Mouse (Mus musculus) CH12.LX (cell line): ENCODE results near the gene Ssh2. TPM values are rescaled to one million over a fixed set of nuclear protein-coding genes. Genes with fewer than 3 reads are reported as not detected.
"Not testable (repeated sequence)": the region's sequence is repeated elsewhere in the genome, so short reads cannot be mapped to it uniquely, and the experiment has no call there.

Source experiments
- DNase-seq: peaks from one replicate; pipeline ENCODE4 v3.0.0-alpha.2; 2013; ENCODE audit errors: extremely low read depth
- H3K27ac ChIP-seq: 2 replicates; pipeline ENCODE4 v1.5.1; 2012; ENCODE audit warnings: low read depth, mild to moderate bottlenecking, control low read depth, moderate library complexity; ENCODE audit not compliant: insufficient read depth
- H3K27me3 ChIP-seq: replicated peaks from 2 replicates; pipeline ENCODE3; 2012; ENCODE audit warnings: inconsistent platforms
- H3K36me3 ChIP-seq, 2 experiments: replicated peaks in 1 of 2; 2 replicates each; pipeline versions ENCODE3 to v1.6.1; 2012; ENCODE audit warnings: inconsistent platforms in 1 of 2, low read length in 1 of 2, mild to moderate bottlenecking in 1 of 2, mixed read lengths in 1 of 2, moderate library complexity in 1 of 2; ENCODE audit not compliant: control insufficient read depth in 1 of 2, insufficient read depth in 1 of 2
- H3K4me1 ChIP-seq, 2 experiments: 2 replicates each; pipeline ENCODE4 v1.6.1; 2012; ENCODE audit warnings: inconsistent platforms in 1 of 2, moderate library complexity in 1 of 2; ENCODE audit not compliant: insufficient read depth in 2 of 2, control insufficient read depth in 1 of 2
- H3K4me2 ChIP-seq: 2 replicates; pipeline ENCODE4 v1.6.1; 2012; ENCODE audit warnings: low read depth, mild to moderate bottlenecking, control low read depth; ENCODE audit not compliant: poor library complexity, insufficient read depth, severe bottlenecking
- H3K4me3 ChIP-seq, 3 experiments: fragments of 150-350 bp in 1 of 3; sonication (generic) in 1 of 3; replicated peaks in 1 of 3; 2 replicates each; pipeline versions ENCODE3 to v1.5.1; 2011 to 2012; ENCODE audit warnings: low read depth in 2 of 3, low read length in 2 of 3, mild to moderate bottlenecking in 2 of 3, moderate library complexity in 2 of 3, control low read depth in 1 of 3, improper control_type of control experiment in 1 of 3, inconsistent platforms in 1 of 3, mixed read lengths in 1 of 3; ENCODE audit not compliant: poor library complexity in 1 of 3
- H3K79me2 ChIP-seq: replicated peaks from 2 replicates; pipeline ENCODE4 v1.6.1; 2012; ENCODE audit warnings: mild to moderate bottlenecking, moderate library complexity; ENCODE audit not compliant: control insufficient read depth, poor library complexity, insufficient read depth, severe bottlenecking; ENCODE audit errors: extremely low read depth
- H3K9ac ChIP-seq: 2 replicates; pipeline ENCODE4 v1.6.1; 2012; ENCODE audit warnings: low read depth, mild to moderate bottlenecking, control low read depth, moderate library complexity; ENCODE audit not compliant: insufficient read depth
- H3K9me3 ChIP-seq: replicated peaks from 2 replicates; pipeline ENCODE3; 2012; ENCODE audit warnings: low read length, inconsistent platforms, mixed read lengths
- CTCF ChIP-seq, 2 experiments: IDR thresholded peaks in 1 of 2; conservative IDR thresholded peaks in 1 of 2; 2 replicates each; pipeline ENCODE4 v1.5.1; 2011 to 2012; ENCODE audit warnings: low read depth in 2 of 2, low read length in 2 of 2, improper control_type of control experiment in 1 of 2, inconsistent platforms in 1 of 2, mild to moderate bottlenecking in 1 of 2, moderate library complexity in 1 of 2
- E2F4 ChIP-seq: IDR thresholded peaks from 2 replicates; pipeline ENCODE4 v1.6.1; 2011; ENCODE audit warnings: low read depth, low read length, improper control_type of control experiment; ENCODE audit not compliant: insufficient replicate concordance
- GABPA ChIP-seq: IDR thresholded peaks from 2 replicates; pipeline ENCODE4 v1.6.1; 2012; ENCODE audit warnings: low read depth, low read length, improper control_type of control experiment, inconsistent platforms; ENCODE audit not compliant: insufficient replicate concordance
- IRF4 ChIP-seq: IDR thresholded peaks from 2 replicates; pipeline ENCODE4 v1.6.1; 2014; ENCODE audit warnings: low read depth, mild to moderate bottlenecking, inconsistent platforms, low read length, improper control_type of control experiment
- JUN ChIP-seq: IDR thresholded peaks from 2 replicates; pipeline ENCODE4 v1.6.1; 2011; ENCODE audit warnings: low read depth, mild to moderate bottlenecking, low read length, improper control_type of control experiment, moderate library complexity; ENCODE audit not compliant: insufficient read depth
- MAX ChIP-seq: IDR thresholded peaks from 2 replicates; pipeline ENCODE4 v1.6.1; 2011; ENCODE audit warnings: low read length, improper control_type of control experiment
- MAZ ChIP-seq: IDR thresholded peaks from 2 replicates; pipeline ENCODE4 v1.6.1; 2012; ENCODE audit warnings: low read depth, mild to moderate bottlenecking, inconsistent platforms, low read length, improper control_type of control experiment, moderate library complexity
- MEF2A ChIP-seq: IDR thresholded peaks from 2 replicates; pipeline ENCODE4 v1.6.1; 2014; ENCODE audit warnings: low read depth, mild to moderate bottlenecking, inconsistent platforms, low read length, improper control_type of control experiment, borderline replicate concordance
- NELFE ChIP-seq: IDR thresholded peaks from 2 replicates; pipeline ENCODE4 v1.6.1; 2011; ENCODE audit warnings: low read depth, low read length, improper control_type of control experiment
- POLR2A ChIP-seq: IDR thresholded peaks from 2 replicates; pipeline ENCODE4 v1.6.1; 2011; ENCODE audit warnings: low read depth, mild to moderate bottlenecking, improper control_type of control experiment, low read length
- RCOR1 ChIP-seq: conservative IDR thresholded peaks from 2 replicates; pipeline ENCODE4 v1.6.1; 2012; ENCODE audit warnings: low read depth, mild to moderate bottlenecking, inconsistent platforms, low read length, improper control_type of control experiment
- TCF12 ChIP-seq: IDR thresholded peaks from 2 replicates; pipeline ENCODE4 v1.6.1; 2014; ENCODE audit warnings: low read depth, mild to moderate bottlenecking, inconsistent platforms, low read length, improper control_type of control experiment
- UBTF ChIP-seq: IDR thresholded peaks from 2 replicates; pipeline ENCODE4 v1.6.1; 2012; ENCODE audit warnings: low read depth, mild to moderate bottlenecking, inconsistent platforms, low read length, improper control_type of control experiment, moderate library complexity
- USF2 ChIP-seq: conservative IDR thresholded peaks from 2 replicates; pipeline ENCODE4 v1.6.1; 2011; ENCODE audit warnings: low read depth, low read length, improper control_type of control experiment
- ZNF384 ChIP-seq: IDR thresholded peaks from 2 replicates; pipeline ENCODE4 v1.6.1; 2012; ENCODE audit warnings: low read depth, low read length, improper control_type of control experiment, inconsistent platforms
- dilution Hi-C: fragments of 300-500 bp; cut with MboI; formaldehyde crosslinking; loops from 2 replicates; pipeline ENCODE4 v1.14.3; 2020; ENCODE audit warnings: low sequenced_read_pairs; ENCODE audit not compliant: extremely low pct_unique_long_range_greater_than_20kb, extremely low pct_ligation_motif_present
- in situ Hi-C: fragments of 300-500 bp; cut with MboI; formaldehyde crosslinking; loops from 3 replicates; pipeline ENCODE4 v1.14.3; 2019; ENCODE audit warnings: low sequenced_read_pairs, low pct_ligation_motif_present, low pct_unique_long_range_greater_than_20kb, mixed read lengths
- polyA plus RNA-seq: library from polyadenylated mRNA; unstranded; fragments of >175 nt; gene quantifications from 2 replicates; pipeline ENCODE4 v1.2.1, GENCODE M21; 2012; ENCODE audit warnings: low read depth; ENCODE audit not compliant: insufficient read length
- total RNA-seq, 2 experiments: library from RNA; depleted of rRNA; stranded (reverse); fragments of 300-350 nt in 1 of 2; fragments of >200 nt in 1 of 2; gene quantifications; 2 replicates each; pipeline ENCODE4 v1.2.3; 2012 to 2014

Gene Ssh2
- total and polyA plus RNA-seq, 3 experiments, result 5.9 to 14.6 (median 6.3) TPM

DNA sequence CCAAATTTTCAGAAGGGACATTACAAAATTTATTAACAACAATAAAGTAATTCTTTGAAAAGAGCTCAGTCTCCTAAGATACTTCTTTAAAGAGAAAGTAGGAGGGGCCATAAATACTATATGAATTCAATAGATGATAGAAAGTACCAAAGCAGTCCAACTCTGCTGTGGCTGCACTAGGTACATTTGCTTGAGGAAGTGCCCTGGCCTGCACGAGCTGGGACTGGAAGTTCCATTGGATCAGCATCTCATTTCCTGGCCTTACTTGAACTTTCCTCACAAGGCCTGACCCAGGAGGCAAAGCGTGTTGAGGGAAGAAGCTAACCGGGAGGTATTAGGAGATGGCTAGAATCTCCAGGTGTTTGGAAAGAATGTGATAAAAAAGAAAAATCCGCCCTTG lies 75.4 kb downstream of the Ssh2 start:
- no peaks in the 10 kb centered on the region for H3K9me3 ChIP-seq
- TF ChIP-seq USF2, result no peak
- TF ChIP-seq ZNF384, result no peak
- no peak for TF ChIP-seq MEF2A
- no peak for TF ChIP-seq MAZ
- no peak for TF ChIP-seq JUN
- no peak for TF ChIP-seq POLR2A
- dilution Hi-C loops, result no loop called here
- no peaks in the 10 kb centered on the region for H3K27me3 ChIP-seq
- in situ Hi-C loops, result no loop called here
- H3K4me1 ChIP-seq, result no peaks in the 10 kb centered on the region
- H3K4me3 ChIP-seq, result no peak overlapping the region
- H3K4me2 ChIP-seq, result no peak overlapping the region
- H3K79me2 ChIP-seq, result peaks cover 3% of the 10 kb centered on the region; the same call in 1 of the 2 replicates
- peaks cover 0 to 7% of the 10 kb centered on the region in 2 experiments for H3K36me3 ChIP-seq
- no peak for DNase-seq
- no peak overlapping the region for H3K27ac ChIP-seq
- no peak overlapping the region for H3K9ac ChIP-seq

DNA sequence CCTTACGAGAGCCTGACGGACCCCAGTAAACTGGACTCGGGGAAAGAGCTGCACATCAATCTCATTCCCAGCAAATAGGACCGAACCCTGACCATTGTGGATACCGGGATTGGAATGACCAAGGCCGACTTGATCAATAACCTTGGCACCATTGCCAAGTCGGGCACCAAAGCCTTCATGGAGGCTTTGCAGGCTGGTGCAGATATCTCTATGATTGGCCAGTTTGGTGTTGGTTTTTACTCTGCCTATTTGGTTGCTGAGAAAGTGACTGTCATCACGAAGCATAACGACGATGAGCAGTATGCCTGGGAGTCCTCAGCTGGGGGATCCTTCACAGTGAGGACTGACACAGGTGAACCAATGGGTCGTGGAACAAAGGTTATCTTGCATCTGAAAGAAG lies 77.6 kb downstream of the Ssh2 start:
- H3K27me3 ChIP-seq, H3K9me3 ChIP-seq, H3K27ac ChIP-seq, H3K79me2 ChIP-seq, H3K4me1 ChIP-seq, H3K9ac ChIP-seq, in situ Hi-C loops, DNase-seq, H3K4me2 ChIP-seq, H3K4me3 ChIP-seq, dilution Hi-C loops, H3K36me3 ChIP-seq: not testable (repeated sequence)

DNA sequence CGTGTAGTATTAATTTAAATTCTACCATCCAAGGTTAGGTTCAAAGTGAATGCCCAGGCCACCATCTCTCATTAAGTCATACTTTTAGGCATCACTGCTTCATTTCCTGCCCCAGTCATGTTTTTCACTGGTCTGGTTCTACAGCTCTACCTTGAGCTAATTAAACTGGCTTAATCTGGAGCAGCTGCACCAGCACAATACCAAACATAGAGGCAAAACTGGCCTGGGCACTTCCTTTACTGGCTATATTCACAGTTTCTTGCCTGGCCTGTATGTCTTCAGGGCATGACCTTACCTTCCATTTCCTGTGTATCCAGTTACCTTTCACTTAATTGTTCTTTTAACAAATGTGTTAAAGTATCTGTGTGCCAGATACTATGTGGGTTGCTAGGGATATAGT lies 81.2 kb downstream of the Ssh2 start:
- in situ Hi-C loops (no loop called here), dilution Hi-C loops (no loop called here)
- Histone ChIP-seq H3K79me2 (no peaks in the 10 kb centered on the region), H3K9ac (no peak overlapping the region), H3K4me2 (no peak overlapping the region), H3K4me3 (no peak overlapping the region), H3K4me1 (peaks cover 0 to 13% of the 10 kb centered on the region in 2 experiments; a peak in 2 of 4 replicates), H3K27ac (no peak overlapping the region), H3K36me3 (peaks cover 0 to 11% of the 10 kb centered on the region in 2 experiments), H3K27me3 (no peaks in the 10 kb centered on the region), H3K9me3 (no peaks in the 10 kb centered on the region)
- DNase-seq, result no peak
- TF ChIP-seq UBTF, result no peak
- no peak for TF ChIP-seq NELFE
- TF ChIP-seq IRF4, result no peak
- no peak for TF ChIP-seq MAX
- TF ChIP-seq TCF12, result no peak
- no peak for TF ChIP-seq CTCF (conservative IDR thresholded peaks at IDR 0.05 in 1 of 2, IDR thresholded peaks at IDR 0.05 in 1 of 2; ENCODE audit: low read depth in 2 of 2, low read length in 2 of 2)
- TF ChIP-seq GABPA, result no peak
- TF ChIP-seq RCOR1, result no peak
- no peak for TF ChIP-seq E2F4
